14 mouse cellular contexts compared by ENCODE assay signal in the genomic region with DNA sequence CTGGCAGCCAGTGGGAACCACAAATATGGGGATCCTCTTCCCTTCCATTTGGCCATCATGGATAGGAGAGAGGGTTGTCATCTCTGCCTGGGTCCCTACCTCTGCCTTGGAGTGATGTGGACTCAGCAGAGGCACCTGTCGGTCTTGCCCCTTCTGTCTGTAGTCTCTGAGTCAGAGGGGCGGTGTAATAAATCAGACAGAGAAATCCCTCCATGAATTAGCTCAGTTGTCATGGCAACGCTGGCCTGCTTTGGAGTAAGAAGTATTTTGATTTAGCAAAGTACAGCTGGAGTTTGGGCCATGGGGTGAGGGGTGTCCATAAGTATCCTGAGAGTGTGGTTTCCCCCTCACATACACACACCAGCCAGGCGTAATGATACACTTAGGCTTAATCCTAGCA. TPM values are rescaled to one million over a fixed set of nuclear protein-coding genes. Genes with fewer than 3 reads are reported as not detected.
DNase-seq lines count a peak whose midpoint lies in the region; ATAC-seq and TF ChIP-seq lines count a peak whose summit lies in the region.
"Had no signal": no experiment of that assay in that cellular context is flagged by ENCODE, and none has a peak within 500 bp of the region (broad histone marks: within the 10 kb centered on the region; RNA-seq: fewer than 3 reads in every experiment).

No protein-coding gene starts in this region.

- H3K36me3 ChIP-seq in limb, embryonic 13.5 days: no peaks in the 10 kb centered on the region
- no peaks in the 10 kb centered on the region for H3K36me3 ChIP-seq in limb, embryonic 10.5 days
- H3K36me3 ChIP-seq in forebrain, postnatal 0 days (ENCODE audit: insufficient read depth): 0 out of 2 replicates have a peak, but pooled peaks cover under 1% of the 10 kb centered on the region
- no peaks in the 10 kb centered on the region for H3K36me3 ChIP-seq in midbrain, embryonic 16.5 days (ENCODE audit: control insufficient read depth, insufficient read depth, low read length)
- H3K36me3 ChIP-seq in heart, adult 2 months (ENCODE audit: control insufficient read depth, insufficient read depth, low read length): no peaks in the 10 kb centered on the region
- H3K36me3 ChIP-seq: lung, embryonic 15.5 days had no signal

- no peak overlapping the region; the same call in 1 of the 2 replicates for H3K4me2 ChIP-seq in limb, embryonic 13.5 days (replicated peaks)
- peak overlapping the region; percentile 88 for H3K4me2 ChIP-seq in forebrain, postnatal 0 days (ENCODE audit: low read depth)
- peak overlapping the region; percentile 93 for H3K4me2 ChIP-seq in midbrain, embryonic 16.5 days (ENCODE audit: low read length)

- no peaks in the 10 kb centered on the region for H3K9me3 ChIP-seq in limb, embryonic 13.5 days
- no peaks in the 10 kb centered on the region for H3K9me3 ChIP-seq in limb, embryonic 10.5 days (replicated peaks)
- H3K9me3 ChIP-seq in forebrain, postnatal 0 days (ENCODE audit: low read length): no peaks in the 10 kb centered on the region
- H3K9me3 ChIP-seq in midbrain, embryonic 16.5 days (replicated peaks; ENCODE audit: control insufficient read depth, low read length, poor library complexity, severe bottlenecking): no peaks in the 10 kb centered on the region
- H3K9me3 ChIP-seq: lung, embryonic 15.5 days had no signal

- 0 out of 2 replicates have a peak overlapping the region, but pooled peaks have one; percentile 84 for H3K4me3 ChIP-seq in limb, embryonic 13.5 days
- no peak overlapping the region for H3K4me3 ChIP-seq in limb, embryonic 10.5 days
- no peak overlapping the region for H3K4me3 ChIP-seq in forebrain, postnatal 0 days (ENCODE audit: low read depth, low read length)
- H3K4me3 ChIP-seq in midbrain, embryonic 16.5 days (ENCODE audit: low read depth, low read length): peak overlapping the region; percentile 59
- H3K4me3 ChIP-seq in heart, adult 2 months: no peak overlapping the region
- H3K4me3 ChIP-seq: lung, embryonic 15.5 days; myocyte had no signal

- no peak overlapping the region for H3K9ac ChIP-seq in limb, embryonic 13.5 days
- H3K9ac ChIP-seq in forebrain, postnatal 0 days: peak overlapping the region; percentile 94
- H3K9ac ChIP-seq in midbrain, embryonic 16.5 days (ENCODE audit: low read depth, low read length): peak overlapping the region; percentile 82
- H3K9ac ChIP-seq in heart, adult 2 months (ENCODE audit: low read depth, low read length): no peak overlapping the region
- H3K9ac ChIP-seq: lung, embryonic 15.5 days had no signal

- no peak for TF ChIP-seq CTCF in forebrain, postnatal 0 days (IDR thresholded peaks at IDR 0.05; ENCODE audit: low read depth)
- TF ChIP-seq CTCF in heart, adult 2 months (IDR thresholded peaks at IDR 0.05): no peak

- no peak overlapping the region for H3K27ac ChIP-seq in limb, embryonic 13.5 days
- no peak overlapping the region for H3K27ac ChIP-seq in limb, embryonic 10.5 days
- H3K27ac ChIP-seq in forebrain, postnatal 0 days (ENCODE audit: low read depth, low read length): peak overlapping the region; percentile 94; the same call in 1 of the 2 replicates
- H3K27ac ChIP-seq in midbrain, embryonic 16.5 days (ENCODE audit: low read length): peak overlapping the region; percentile 85
- H3K27ac ChIP-seq in heart, adult 2 months: no peak overlapping the region
- H3K27ac ChIP-seq: lung, embryonic 15.5 days had no signal

- DNase-seq in limb, embryonic 10.5 days (ENCODE audit: low spot score): no peak
- DNase-seq in embryo, embryonic 10.5 days (ENCODE audit: low spot score): peak; percentile 37
- peak; percentile 63 for DNase-seq in forebrain, postnatal 0 days
- DNase-seq in heart, adult 2 months: no peak
- no peak for DNase-seq in thymus, adult 18-20 months
- no peak for DNase-seq in urinary bladder, postnatal 14 days (ENCODE audit: low spot score)
- DNase-seq: gastrocnemius, postnatal 14 days; heart, postnatal 14 days had no signal

- peaks cover 38% of the 10 kb centered on the region for H3K27me3 ChIP-seq in limb, embryonic 13.5 days
- H3K27me3 ChIP-seq in limb, embryonic 10.5 days (ENCODE audit: low read depth, poor library complexity, severe bottlenecking): peaks cover 59% of the 10 kb centered on the region
- H3K27me3 ChIP-seq in forebrain, postnatal 0 days (ENCODE audit: insufficient read depth, low read length): no peaks in the 10 kb centered on the region
- no peaks in the 10 kb centered on the region for H3K27me3 ChIP-seq in midbrain, embryonic 16.5 days (ENCODE audit: control insufficient read depth, insufficient read depth, low read depth, low read length)
- H3K27me3 ChIP-seq in heart, adult 2 months (ENCODE audit: control insufficient read depth, insufficient read depth, low read length): peaks cover 6% of the 10 kb centered on the region

- no peak for TF ChIP-seq POLR2A in heart, adult 2 months (IDR thresholded peaks at IDR 0.05; ENCODE audit: insufficient read depth, low read depth, low read length)

- peaks cover 21% of the 10 kb centered on the region for H3K4me1 ChIP-seq in limb, embryonic 13.5 days
- peaks cover 23% of the 10 kb centered on the region for H3K4me1 ChIP-seq in limb, embryonic 10.5 days
- peaks cover 18% of the 10 kb centered on the region for H3K4me1 ChIP-seq in forebrain, postnatal 0 days (ENCODE audit: insufficient read depth)
- peaks cover 34% of the 10 kb centered on the region for H3K4me1 ChIP-seq in midbrain, embryonic 16.5 days (ENCODE audit: control insufficient read depth, insufficient read depth, low read length)
- no peaks in the 10 kb centered on the region for H3K4me1 ChIP-seq in heart, adult 2 months (ENCODE audit: control insufficient read depth, insufficient read depth, low read length)

- H3K79me2 ChIP-seq in heart, adult 2 months (replicated peaks; ENCODE audit: control insufficient read depth, insufficient read depth, low read length): no peaks in the 10 kb centered on the region

- TF ChIP-seq EP300 in heart, adult 2 months (IDR thresholded peaks at IDR 0.05; ENCODE audit: insufficient read depth, low read depth, low read length): no peak

- intact Hi-C loops in heart, adult 2 months (cut with DNase I): no loop called here

- ATAC-seq in limb, embryonic 13.5 days (ENCODE audit: low FRiP score, low read depth): no peak
- ATAC-seq in forebrain, postnatal 0 days: no peak
- ATAC-seq in midbrain, embryonic 16.5 days: no peak
- ATAC-seq: activated CD4-positive, CD25-positive, alpha-beta regulatory T cell, adult 4 months had no signal

- WGBS in limb, embryonic 13.5 days: 78% methylated on average over 4 of the region's 4 CpGs
- WGBS in limb, embryonic 10.5 days: 82% methylated on average over 4 of the region's 4 CpGs
- 48% methylated on average over 4 of the region's 4 CpGs for WGBS in forebrain, postnatal 0 days
- WGBS in midbrain, embryonic 16.5 days: 48% methylated on average over 4 of the region's 4 CpGs
- 94% methylated on average over 4 of the region's 4 CpGs for WGBS in heart, adult 2 months

RNA-seq across cellular contexts. Expression of a gene that starts 2.0 kb away (rescaled TPM):
- polyA plus RNA-seq in limb, embryonic 13.5 days (2015; fragmentation: Nextera tagmentation; extraction: Ambion mirVana): 5.0 and 5.2 TPM in 2 replicates
- 1.4 and 3.6 TPM in 2 replicates for polyA plus RNA-seq in limb, embryonic 10.5 days (2016; fragmentation: Nextera tagmentation; extraction: Ambion mirVana)
- total RNA-seq in forebrain, postnatal 0 days (2014; rRNA removed): 90.0 and 113 TPM in 2 replicates
- polyA plus RNA-seq in forebrain, postnatal 0 days (2015; fragmentation: Nextera tagmentation; extraction: Ambion mirVana): 14.9 and 25.3 TPM in 2 replicates
- polyA plus RNA-seq in midbrain, embryonic 16.5 days (2015; fragmentation: Nextera tagmentation; extraction: Ambion mirVana): 43.6 and 45.7 TPM in 2 replicates
- total RNA-seq in heart, adult 2 months (2021): under 1 TPM; 0.16 to 0.55 TPM
- polyA plus RNA-seq in heart, adult 2 months (2012; rRNA removed): 0.23 and 0.45 TPM in 2 replicates

RNA-seq across cellular contexts. Expression of a gene that starts 11.5 kb away (rescaled TPM):
- 33.1 and 35.6 TPM in 2 replicates for polyA plus RNA-seq in limb, embryonic 13.5 days (2015; fragmentation: Nextera tagmentation; extraction: Ambion mirVana)
- 31.6 and 42.2 TPM in 2 replicates for polyA plus RNA-seq in limb, embryonic 10.5 days (2016; fragmentation: Nextera tagmentation; extraction: Ambion mirVana)
- total RNA-seq in forebrain, postnatal 0 days (2014; rRNA removed): 36.5 and 45.5 TPM in 2 replicates
- polyA plus RNA-seq in forebrain, postnatal 0 days (2015; fragmentation: Nextera tagmentation; extraction: Ambion mirVana): 23.9 and 28.2 TPM in 2 replicates
- polyA plus RNA-seq in midbrain, embryonic 16.5 days (2015; fragmentation: Nextera tagmentation; extraction: Ambion mirVana): 36.5 and 37.2 TPM in 2 replicates
- 10 to 100 TPM in 1 of 2 experiments, 1 to 10 TPM in 1; 8.5 to 10.7 TPM for total RNA-seq in heart, adult 2 months (2021)
- 28.1 and 42.0 TPM in 2 replicates for polyA plus RNA-seq in heart, adult 2 months (2012; rRNA removed)

RNA-seq across cellular contexts. Expression of a gene that starts 16.7 kb away (rescaled TPM):
- polyA plus RNA-seq in limb, embryonic 13.5 days (2015; fragmentation: Nextera tagmentation; extraction: Ambion mirVana): not detected in 2 replicates
- polyA plus RNA-seq in limb, embryonic 10.5 days (2016; fragmentation: Nextera tagmentation; extraction: Ambion mirVana): 0.24 TPM in 1 of 2 replicates, not detected in the other
- total RNA-seq in forebrain, postnatal 0 days (2014; rRNA removed): 1.2 and 2.0 TPM in 2 replicates
- polyA plus RNA-seq in forebrain, postnatal 0 days (2015; fragmentation: Nextera tagmentation; extraction: Ambion mirVana): 1.6 and 4.3 TPM in 2 replicates
- 0.40 TPM in 1 of 2 replicates, not detected in the other for polyA plus RNA-seq in midbrain, embryonic 16.5 days (2015; fragmentation: Nextera tagmentation; extraction: Ambion mirVana)
- not detected for total RNA-seq in heart, adult 2 months (2021)
- polyA plus RNA-seq in heart, adult 2 months (2012; rRNA removed): not detected in 2 replicates
- polyA plus RNA-seq: activated CD4-positive, CD25-positive, alpha-beta regulatory T cell, adult 4 months; lung, embryonic 15.5 days; thymus, postnatal 0 days had no signal

RNA-seq across cellular contexts. Expression of a gene that starts 20.2 kb away (rescaled TPM):
- 50.2 and 51.3 TPM in 2 replicates for polyA plus RNA-seq in limb, embryonic 13.5 days (2015; fragmentation: Nextera tagmentation; extraction: Ambion mirVana)
- 68.8 and 76.1 TPM in 2 replicates for polyA plus RNA-seq in limb, embryonic 10.5 days (2016; fragmentation: Nextera tagmentation; extraction: Ambion mirVana)
- total RNA-seq in forebrain, postnatal 0 days (2014; rRNA removed): 37.8 and 39.5 TPM in 2 replicates
- polyA plus RNA-seq in forebrain, postnatal 0 days (2015; fragmentation: Nextera tagmentation; extraction: Ambion mirVana): 68.1 and 72.5 TPM in 2 replicates
- 64.2 and 70.2 TPM in 2 replicates for polyA plus RNA-seq in midbrain, embryonic 16.5 days (2015; fragmentation: Nextera tagmentation; extraction: Ambion mirVana)
- 10 to 100 TPM; 35.7 to 44.5 TPM for total RNA-seq in heart, adult 2 months (2021)
- 39.1 and 46.4 TPM in 2 replicates for polyA plus RNA-seq in heart, adult 2 months (2012; rRNA removed)

RNA-seq across cellular contexts. Expression of a gene that starts 20.3 kb away (rescaled TPM):
- polyA plus RNA-seq in limb, embryonic 13.5 days (2015; fragmentation: Nextera tagmentation; extraction: Ambion mirVana): 38.3 and 45.7 TPM in 2 replicates
- polyA plus RNA-seq in limb, embryonic 10.5 days (2016; fragmentation: Nextera tagmentation; extraction: Ambion mirVana): 35.0 and 38.7 TPM in 2 replicates
- 34.2 and 37.5 TPM in 2 replicates for total RNA-seq in forebrain, postnatal 0 days (2014; rRNA removed)
- polyA plus RNA-seq in forebrain, postnatal 0 days (2015; fragmentation: Nextera tagmentation; extraction: Ambion mirVana): 9.2 and 25.6 TPM in 2 replicates
- polyA plus RNA-seq in midbrain, embryonic 16.5 days (2015; fragmentation: Nextera tagmentation; extraction: Ambion mirVana): 46.4 and 50.2 TPM in 2 replicates
- 10 to 100 TPM; 10.2 to 10.3 TPM for total RNA-seq in heart, adult 2 months (2021)
- polyA plus RNA-seq in heart, adult 2 months (2012; rRNA removed): 43.6 and 43.7 TPM in 2 replicates

Comparison
In these comparisons a context has a peak if more than half of its experiments do, and no peak if none do; other contexts are left out.
1. H3K4me3 ChIP-seq: peak in limb, embryonic 13.5 days (single experiment) and midbrain, embryonic 16.5 days (single experiment); none in limb, embryonic 10.5 days (single experiment), forebrain, postnatal 0 days (single experiment) and heart, adult 2 months (single experiment).
2. H3K27ac ChIP-seq: peak in forebrain, postnatal 0 days (single experiment) and midbrain, embryonic 16.5 days (single experiment); none in limb, embryonic 13.5 days (single experiment), limb, embryonic 10.5 days (single experiment) and heart, adult 2 months (single experiment).
3. H3K9ac ChIP-seq: peak in forebrain, postnatal 0 days (single experiment) and midbrain, embryonic 16.5 days (single experiment); none in limb, embryonic 13.5 days (single experiment) and heart, adult 2 months (single experiment).
4. DNase-seq: peak in embryo, embryonic 10.5 days (single experiment) and forebrain, postnatal 0 days (single experiment); none in limb, embryonic 10.5 days (single experiment), heart, adult 2 months (0 of 2), thymus, adult 18-20 months (0 of 2) and urinary bladder, postnatal 14 days (single experiment).